Mouse (Mus musculus): ENCODE measurements around the gene Aebp1.

DNA sequence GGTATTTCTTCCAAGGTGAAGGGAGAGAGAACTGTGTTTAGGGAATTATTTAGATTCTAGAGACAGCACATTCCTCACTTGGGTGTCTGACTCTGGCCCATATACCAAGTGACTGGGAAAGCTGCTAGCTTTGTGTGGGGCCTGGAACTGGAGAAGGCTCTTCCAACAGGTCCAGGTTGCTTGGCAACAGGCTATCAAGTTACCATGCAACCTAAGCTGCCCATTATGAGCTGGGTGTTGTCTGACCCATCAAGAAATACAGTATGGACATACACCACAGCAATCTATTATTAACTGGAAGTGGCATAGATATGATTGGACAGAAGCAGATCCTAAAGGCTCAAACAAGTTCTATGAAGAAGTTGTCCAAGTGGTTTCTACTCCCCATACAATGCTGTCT is 36.3 kb upstream of the Aebp1 start:
- TF ChIP-seq POLR2A (IDR thresholded peaks at IDR 0.05; ENCODE audit: low read depth, low read length): no peak
- no peak for TF ChIP-seq CTCF (IDR thresholded peaks at IDR 0.05; ENCODE audit: borderline replicate concordance, insufficient read depth, low read length)
